Mouse (Mus musculus) frontal cortex, postnatal 14 days (tissue): ENCODE measurements around the gene Ttll2.
"Not testable (repeated sequence)": the region's sequence is repeated elsewhere in the genome, so short reads cannot be mapped to it uniquely, and the experiment has no call there.

ENCODE experiments used
- DNase-seq, 2 experiments: peaks; one replicate each; pipeline ENCODE4 v3.0.0; 2022; ENCODE audit warnings: low spot score in 2 of 2

Gene Ttll2

DNA sequence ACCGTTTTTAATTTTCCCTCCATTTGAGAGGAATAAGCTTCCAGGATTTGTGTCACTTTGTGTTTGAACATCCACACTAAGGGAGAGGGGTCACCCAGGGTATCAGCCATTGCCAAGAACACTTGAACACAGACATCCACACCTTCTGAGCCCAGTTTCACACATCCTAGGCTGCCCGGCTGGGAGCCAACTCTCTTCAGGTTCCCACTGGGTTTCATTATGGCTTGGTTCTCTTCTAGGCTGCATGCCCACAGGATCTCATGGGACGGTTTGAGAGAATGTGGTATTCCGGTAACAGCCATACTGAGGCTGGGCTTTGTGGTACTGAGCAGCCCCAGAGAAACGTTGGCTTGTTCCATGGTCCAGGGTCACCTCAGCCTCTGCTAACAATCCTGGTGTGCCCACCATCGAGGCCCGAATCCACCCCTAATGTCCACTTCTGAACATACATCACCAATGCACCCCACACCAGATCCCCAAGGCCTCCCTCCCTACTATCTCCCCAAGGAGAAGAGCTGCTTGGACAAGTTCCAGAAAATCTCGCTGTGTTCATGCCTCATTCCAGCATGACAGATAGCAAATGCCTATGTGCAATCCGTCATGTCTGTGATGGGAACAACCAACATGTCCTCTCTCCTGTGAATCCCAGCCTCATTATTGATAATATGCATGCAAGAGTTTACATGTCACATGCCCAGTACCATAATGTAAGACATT is 8.4 kb upstream of the Ttll2 start:
- DNase-seq = not testable (repeated sequence)

DNA sequence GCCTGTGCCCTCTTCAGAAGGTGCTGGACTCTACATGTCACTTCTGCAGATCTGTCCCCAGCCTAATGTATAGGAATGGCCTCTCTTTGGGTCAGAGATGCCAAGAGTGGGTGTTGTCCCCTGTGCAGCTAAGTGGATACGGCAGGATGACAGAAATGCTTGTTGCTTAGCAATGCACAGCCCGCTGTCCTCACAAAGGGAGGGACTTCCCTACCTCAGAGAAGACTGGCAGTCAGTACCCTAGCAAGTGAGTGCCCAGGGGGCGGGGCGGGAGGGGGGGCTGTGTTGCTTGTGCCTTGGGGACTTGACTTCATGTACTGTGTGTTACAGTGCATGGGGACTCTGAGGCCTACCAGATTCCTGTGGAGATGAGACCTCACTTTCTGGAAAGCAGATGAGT is 7.3 kb upstream of the Ttll2 start:
- not testable (repeated sequence) for DNase-seq

DNA sequence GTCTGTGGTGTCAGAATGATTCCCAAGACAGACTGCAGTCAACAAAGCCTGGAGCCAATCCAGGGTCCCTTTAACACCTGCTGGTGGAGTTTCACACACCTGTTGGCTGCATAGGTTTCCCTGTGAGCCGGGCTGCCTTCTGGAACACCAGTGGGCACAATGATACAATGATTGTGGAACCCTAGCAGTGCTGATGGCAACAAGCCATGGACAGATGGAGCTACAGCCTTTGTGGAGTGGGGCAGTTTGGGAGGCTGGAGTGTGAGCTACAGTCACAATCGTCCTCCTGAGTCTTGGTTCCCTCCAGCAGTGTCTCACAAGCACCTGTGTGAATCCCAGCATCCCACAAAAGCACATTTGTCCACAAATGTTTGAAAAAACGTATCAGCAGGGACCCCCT is 3.7 kb downstream of the Ttll2 start:
- not testable (repeated sequence) for DNase-seq

DNA sequence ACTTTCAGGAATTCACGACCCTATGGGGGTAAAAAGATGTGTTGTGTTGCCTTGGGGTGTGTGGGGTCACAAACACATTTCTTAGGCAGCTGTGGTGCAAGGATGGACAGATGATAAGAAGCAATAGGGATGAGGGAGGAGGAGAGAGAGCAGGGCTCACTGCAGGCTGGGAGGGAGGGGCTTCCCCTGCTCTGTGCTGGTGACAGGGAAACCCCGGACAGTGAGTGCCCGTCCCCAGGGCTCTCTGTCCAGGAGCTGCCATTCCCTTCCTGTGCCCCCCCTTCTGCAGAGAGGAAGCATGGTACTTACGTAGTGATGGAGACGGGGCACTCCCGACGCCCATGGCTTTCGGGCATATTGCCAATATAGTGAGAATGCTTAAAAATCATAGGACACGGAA is 15.1 kb downstream of the Ttll2 start:
- not testable (repeated sequence) for DNase-seq

DNA sequence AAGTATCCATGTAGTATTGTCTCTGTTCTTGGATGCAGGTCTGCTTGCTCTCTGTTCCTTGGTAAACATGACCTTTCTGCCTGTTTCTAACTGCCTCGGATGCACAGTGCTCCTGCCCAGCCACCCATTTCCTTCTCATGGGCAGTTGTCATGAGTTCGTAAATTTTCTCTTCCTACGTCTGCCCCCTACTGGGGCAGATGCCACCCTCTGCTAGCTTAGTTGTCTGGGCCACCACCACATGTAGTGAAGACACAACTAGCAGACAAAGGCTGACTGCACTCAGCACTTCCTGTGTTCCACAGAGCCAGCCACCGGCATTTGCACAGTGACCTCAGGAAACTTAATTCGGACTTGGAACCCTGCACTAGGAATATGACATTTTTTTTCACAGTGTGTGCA is 19.8 kb downstream of the Ttll2 start:
- not testable (repeated sequence) for DNase-seq

DNA sequence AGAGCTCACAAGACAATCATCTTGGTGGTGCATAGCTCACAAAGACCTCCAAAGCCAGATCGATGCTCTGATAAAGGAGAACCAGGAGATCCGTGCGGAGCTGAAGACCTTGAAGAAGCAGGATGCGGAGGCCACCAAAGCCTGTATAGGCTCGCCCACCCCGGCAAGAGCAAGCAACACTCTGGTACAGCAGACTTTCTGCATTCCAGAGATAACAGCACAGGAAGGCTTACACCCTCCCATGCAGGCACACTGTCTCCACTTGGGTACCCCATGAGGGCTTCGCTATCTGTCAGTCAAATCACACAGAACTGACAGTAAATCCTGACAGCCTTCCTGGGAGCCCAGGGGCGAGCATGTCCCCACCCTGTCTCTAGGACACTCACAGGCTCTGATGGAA is 26.1 kb downstream of the Ttll2 start:
- not testable (repeated sequence) for DNase-seq

DNA sequence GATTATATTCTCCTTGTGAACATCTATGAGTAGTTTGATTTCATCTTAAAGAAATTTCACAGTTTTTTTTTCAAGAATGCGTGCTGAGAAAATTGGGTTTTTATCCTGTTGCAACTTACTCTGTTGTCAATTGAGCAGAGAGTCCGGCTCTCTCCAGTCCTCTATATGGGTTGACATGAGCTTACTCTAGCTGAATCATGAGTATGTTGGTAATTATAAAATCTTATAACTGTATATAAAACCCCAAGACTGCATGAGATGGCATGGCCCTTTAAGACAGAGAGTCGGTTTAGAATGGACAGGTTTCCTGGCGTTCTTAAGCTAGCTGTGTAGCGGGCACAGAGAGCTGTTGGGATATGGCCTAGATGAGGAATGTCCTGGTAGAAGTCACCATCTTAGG is 28.1 kb downstream of the Ttll2 start, which contains the start of gene Tcp10a:
Gene Tcp10a, plus strand, starts transcription at position 301 of the 400 bp plus-strand sequence.
- not testable (repeated sequence) for DNase-seq

DNA sequence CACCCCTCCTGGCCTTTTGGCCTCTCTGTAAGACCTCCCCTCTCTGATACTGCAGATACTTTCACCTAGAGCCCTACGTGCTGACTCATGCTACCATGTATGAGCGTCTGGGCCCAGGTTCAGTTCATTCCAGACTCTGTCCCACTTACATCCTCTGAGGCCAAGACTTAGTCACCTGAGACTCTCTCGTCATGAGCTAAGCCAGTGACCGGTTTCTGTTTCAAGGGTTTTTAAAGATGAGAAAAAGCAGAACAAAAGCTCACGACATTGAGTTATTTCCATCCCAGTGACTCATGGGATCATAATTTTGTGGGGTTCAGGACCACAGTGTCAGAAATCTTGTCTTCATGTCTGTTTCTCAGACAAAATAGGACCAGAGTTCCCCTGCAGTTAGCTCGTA is 32.7 kb downstream of the Ttll2 start:
- DNase-seq = not testable (repeated sequence)

DNA sequence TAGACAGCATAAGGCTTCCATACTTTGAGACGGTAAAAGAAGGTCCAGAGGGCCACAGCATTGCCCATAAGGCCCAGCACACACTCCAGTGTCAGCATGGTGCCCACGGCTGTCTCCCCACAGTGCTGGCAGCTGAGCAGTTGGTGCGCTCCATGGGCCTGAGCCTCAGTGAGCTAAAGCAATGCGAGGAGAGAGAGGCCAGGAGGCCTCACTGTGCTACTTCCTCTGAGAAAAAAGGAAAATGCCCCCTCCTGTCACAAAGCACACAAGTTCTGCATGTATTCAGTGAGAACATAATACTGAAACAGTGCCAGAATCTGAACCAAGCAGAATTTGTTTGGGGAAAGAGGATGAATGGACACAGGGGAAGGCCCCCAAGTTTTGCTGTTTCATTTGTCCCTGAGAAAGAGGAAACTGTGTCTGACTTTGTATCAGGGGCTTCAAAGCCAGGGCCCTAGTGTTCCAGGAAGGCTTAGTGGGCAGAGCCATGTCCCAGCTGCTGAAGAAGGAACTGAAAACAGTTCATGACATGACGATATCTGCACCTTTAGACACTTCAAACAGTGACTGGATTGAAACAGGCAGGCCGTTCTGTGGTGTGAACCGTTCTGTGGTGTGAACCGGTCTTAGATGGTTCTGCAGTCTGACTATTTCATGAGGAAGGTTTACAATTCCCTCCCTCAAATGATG is 36.7 kb downstream of the Ttll2 start:
- not testable (repeated sequence) for DNase-seq

DNA sequence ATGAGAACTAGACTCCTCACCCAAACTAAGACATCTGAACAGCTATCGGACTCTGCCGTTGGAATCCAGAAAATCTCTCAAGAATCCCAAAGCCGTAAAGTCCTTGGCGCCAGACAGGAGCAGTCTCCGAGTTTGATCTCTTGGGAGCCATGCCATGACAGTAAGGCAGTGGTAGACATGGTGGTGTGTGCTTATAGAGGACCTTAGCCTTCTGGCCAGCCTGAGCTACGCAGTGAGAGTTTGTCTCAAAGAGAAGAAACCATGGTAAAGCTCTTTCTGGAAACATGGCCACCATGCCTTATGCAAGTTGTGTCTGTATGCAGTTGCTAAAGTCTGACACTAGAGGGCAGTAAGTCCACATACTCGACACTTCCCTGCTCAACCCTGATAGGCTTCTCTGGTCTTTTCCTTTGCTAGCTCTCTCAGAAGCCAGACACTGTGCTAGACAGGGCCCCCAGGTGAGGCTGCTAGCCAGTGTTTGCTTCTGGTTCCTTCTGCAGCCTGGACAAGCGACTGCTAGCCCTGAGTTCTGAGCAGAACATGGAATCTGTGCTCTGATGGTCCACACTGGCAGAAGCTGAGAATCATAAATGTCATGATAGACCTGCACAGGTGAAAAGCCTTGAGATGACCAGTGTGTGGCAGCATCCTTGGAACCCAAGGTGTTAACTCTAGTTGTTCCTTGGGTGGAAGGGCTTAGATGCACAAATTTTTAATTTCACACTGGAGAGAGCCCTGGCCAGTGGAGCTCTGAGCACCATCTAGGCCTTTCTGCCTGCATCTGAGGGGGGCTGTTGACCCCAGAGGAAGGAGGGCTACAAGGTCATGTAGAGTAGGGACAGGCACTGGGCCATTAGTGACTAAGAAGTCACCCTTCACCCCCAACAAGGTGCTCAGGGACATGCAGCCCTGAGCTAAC is 46.0 kb downstream of the Ttll2 start:
- DNase-seq = peak; percentile 53 to 61
